Mouse (Mus musculus) testis, adult 2 months (tissue): ENCODE results near the gene Glrx3. TPM values are rescaled to one million over a fixed set of nuclear protein-coding genes. Genes with fewer than 3 reads are reported as not detected.
"Not testable (repeated sequence)": the region's sequence is repeated elsewhere in the genome, so short reads cannot be mapped to it uniquely, and the experiment has no call there.

Source experiments
- H3K27ac ChIP-seq: fragments of 200-500 bp; 2 replicates; pipeline ENCODE4 v1.5.1; 2012; ENCODE audit warnings: low read depth, low read length; ENCODE audit not compliant: control insufficient read depth, insufficient read depth
- H3K27me3 ChIP-seq: fragments of 200-500 bp; 2 replicates; pipeline ENCODE4 v1.6.1; 2012; ENCODE audit warnings: mild to moderate bottlenecking, low read length, moderate library complexity; ENCODE audit not compliant: control insufficient read depth, insufficient read depth
- H3K36me3 ChIP-seq: fragments of 200-500 bp; 2 replicates; pipeline ENCODE4 v1.6.1; 2012; ENCODE audit warnings: mild to moderate bottlenecking, low read length; ENCODE audit not compliant: control insufficient read depth, insufficient read depth
- H3K4me1 ChIP-seq: fragments of 200-500 bp; 2 replicates; pipeline ENCODE4 v1.6.1; 2012; ENCODE audit warnings: low read length; ENCODE audit not compliant: control insufficient read depth, insufficient read depth
- H3K4me3 ChIP-seq: fragments of 200-500 bp; 2 replicates; pipeline ENCODE4 v1.5.1; 2012; ENCODE audit warnings: low read depth, mild to moderate bottlenecking, low read length, moderate library complexity, mixed read lengths; ENCODE audit not compliant: control insufficient read depth
- CTCF ChIP-seq: fragments of 200-500 bp; IDR thresholded peaks from 2 replicates; pipeline ENCODE4 v1.5.1; 2012; ENCODE audit warnings: low read depth, mild to moderate bottlenecking, inconsistent platforms, low read length, moderate library complexity; ENCODE audit not compliant: control insufficient read depth, insufficient read depth, insufficient replicate concordance
- POLR2A ChIP-seq: fragments of 200-500 bp; IDR thresholded peaks from 2 replicates; pipeline ENCODE4 v1.6.1; 2012; ENCODE audit warnings: low read depth, mild to moderate bottlenecking, inconsistent platforms, low read length, moderate library complexity; ENCODE audit not compliant: control insufficient read depth
- polyA plus RNA-seq: library from polyadenylated mRNA; depleted of rRNA; stranded (reverse); fragments of >200 nt; gene quantifications from 2 replicates; pipeline ENCODE4 v1.2.3, GENCODE M21; 2012

The Glrx3 gene
- polyA plus RNA-seq, 1 experiment, result 378 TPM

DNA sequence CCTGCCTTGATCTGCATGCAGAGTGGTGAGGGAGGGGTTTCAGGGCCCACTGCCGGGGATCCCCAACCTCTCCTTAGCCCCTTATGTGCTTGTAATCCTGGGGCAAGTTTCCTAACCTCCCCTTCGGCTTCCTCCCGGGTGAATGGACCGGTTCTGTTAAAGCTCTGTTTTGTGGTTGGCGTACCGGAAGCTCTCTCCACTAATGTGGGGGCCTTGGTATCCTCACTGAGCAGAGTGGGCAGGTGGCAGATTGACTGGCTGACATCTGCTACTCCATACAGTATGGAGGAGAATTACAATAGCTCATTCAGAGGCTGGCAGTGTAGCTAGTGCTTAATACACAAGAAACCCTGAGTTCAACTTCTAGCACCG lies 751 bp downstream of the Glrx3 start:
- Histone ChIP-seq H3K27ac (peak overlapping the region; percentile 81), H3K27me3 (no peaks in the 10 kb centered on the region), H3K4me1 (peaks cover 9% of the 10 kb centered on the region), H3K4me3 (peak overlapping the region; percentile 98), H3K36me3 (no peaks in the 10 kb centered on the region)
- TF ChIP-seq CTCF (no peak), POLR2A (no peak)

DNA sequence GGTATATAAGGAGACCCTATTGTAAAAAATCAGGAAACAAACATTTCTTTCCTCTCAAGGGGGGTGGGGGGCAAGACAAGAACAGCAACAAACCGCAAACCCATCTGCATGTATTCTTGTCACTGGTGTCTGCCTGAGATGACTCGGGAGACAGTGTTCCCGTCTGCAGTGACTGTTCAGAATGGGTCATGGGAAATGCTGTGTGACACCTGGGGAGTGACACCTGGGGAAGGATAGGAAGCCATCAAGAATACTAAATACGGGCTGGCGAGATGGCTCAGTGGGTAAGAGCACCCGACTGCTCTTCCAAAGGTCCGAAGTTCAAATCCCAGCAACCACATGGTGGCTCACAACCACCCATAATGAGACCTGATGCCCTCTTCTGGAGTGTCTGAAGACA lies 1.5 kb downstream of the Glrx3 start:
- not testable (repeated sequence) for H3K4me1 ChIP-seq, H3K27me3 ChIP-seq, H3K36me3 ChIP-seq, H3K4me3 ChIP-seq, H3K27ac ChIP-seq

DNA sequence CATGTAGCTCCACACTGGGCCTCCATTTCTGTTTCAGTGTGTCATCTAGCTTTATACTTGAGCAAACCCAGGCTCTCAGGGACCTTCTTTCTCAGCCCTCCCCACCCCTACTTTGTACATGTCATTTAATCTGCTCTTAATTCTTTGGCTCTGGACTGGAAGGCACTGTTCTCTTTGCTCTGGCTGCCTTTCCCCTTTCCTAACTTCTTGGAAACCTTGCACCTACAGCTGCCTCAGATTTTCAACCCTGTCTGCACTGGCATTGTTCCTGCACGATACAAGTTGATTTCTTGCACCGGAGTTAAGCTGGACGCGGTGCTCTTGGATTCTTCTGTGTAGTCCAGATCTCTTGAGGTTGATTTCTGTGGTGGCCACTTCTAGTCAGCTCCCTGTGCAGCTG lies 5.5 kb downstream of the Glrx3 start:
- H3K4me1 ChIP-seq, result peaks cover 7% of the 10 kb centered on the region
- no peak for TF ChIP-seq POLR2A
- no peak for TF ChIP-seq CTCF
- H3K36me3 ChIP-seq, result no peaks in the 10 kb centered on the region
- peak overlapping the region; percentile 65; the same call in 1 of the 2 replicates for H3K27ac ChIP-seq
- H3K4me3 ChIP-seq, result no peak overlapping the region
- no peaks in the 10 kb centered on the region for H3K27me3 ChIP-seq

DNA sequence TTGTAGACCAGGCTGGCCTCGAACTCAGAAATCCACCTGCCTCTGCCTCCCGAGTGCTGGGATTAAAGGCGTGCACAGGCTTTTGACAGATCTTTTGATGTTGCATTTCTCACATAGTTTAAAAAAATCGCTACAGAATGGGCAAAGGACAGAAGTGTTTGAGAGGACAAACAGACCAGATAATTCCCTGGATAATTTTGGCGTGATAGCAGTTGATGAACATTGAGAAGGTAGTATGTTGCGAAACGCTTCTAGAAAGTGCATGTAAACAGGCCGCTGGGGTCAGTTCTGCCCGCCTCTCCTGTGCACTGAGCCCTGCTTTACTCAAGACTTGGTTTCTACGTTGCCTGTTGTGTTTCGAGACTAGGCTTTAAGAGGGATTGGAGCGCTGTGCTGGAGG lies 7.9 kb downstream of the Glrx3 start:
- H3K4me1 ChIP-seq, result no peaks in the 10 kb centered on the region
- H3K4me3 ChIP-seq, result no peak overlapping the region
- TF ChIP-seq CTCF (no peak), POLR2A (no peak)
- H3K27ac ChIP-seq, result no peak overlapping the region
- no peaks in the 10 kb centered on the region for H3K27me3 ChIP-seq
- H3K36me3 ChIP-seq, result no peaks in the 10 kb centered on the region; the same call in 1 of the 2 replicates

DNA sequence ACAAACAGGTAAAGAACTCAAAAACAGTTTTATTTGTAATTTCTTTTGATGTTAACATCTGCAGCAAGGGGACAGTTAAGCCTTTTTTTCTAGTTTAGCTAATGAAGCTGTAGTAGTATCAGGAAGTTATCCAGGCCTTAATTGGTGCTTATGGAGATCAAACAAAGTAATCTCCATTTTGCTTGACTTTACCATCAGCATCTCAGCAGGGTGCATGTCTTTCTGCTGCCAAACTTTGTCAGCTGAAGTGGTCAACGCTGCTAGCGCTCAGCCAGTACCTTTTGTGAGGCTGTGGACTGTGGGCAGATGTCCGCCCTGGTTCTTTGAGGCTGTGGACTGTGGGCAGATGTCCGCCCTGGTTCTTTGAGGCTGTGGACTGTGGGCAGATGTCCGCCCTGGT lies 24.0 kb downstream of the Glrx3 start:
- Histone ChIP-seq H3K36me3 (no peaks in the 10 kb centered on the region; the same call in none of the 2 replicates), H3K27me3 (no peaks in the 10 kb centered on the region), H3K27ac (no peak overlapping the region), H3K4me1 (no peaks in the 10 kb centered on the region), H3K4me3 (no peak overlapping the region)
- TF ChIP-seq CTCF (no peak), POLR2A (no peak)

DNA sequence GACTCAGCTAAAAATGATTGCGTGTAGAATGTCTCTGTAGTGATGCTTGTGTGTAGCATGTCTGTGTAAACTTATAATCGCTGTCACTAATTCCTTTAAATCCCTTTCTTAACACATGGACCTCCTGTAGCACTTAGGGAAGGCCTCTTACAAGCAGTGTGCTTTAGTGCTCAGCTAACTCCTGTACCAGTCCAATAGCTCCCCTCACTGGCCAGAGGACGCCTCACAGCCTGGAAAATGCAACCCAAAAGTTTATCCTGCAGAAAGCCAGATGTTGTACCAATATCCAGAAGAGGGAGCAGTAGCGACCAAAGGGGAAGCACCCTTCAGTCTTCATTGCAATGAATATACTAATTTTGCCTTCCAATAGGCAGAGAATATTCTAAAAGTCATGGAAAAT lies 30.8 kb downstream of the Glrx3 start:
- TF ChIP-seq CTCF, result no peak; the same call in 1 of the 2 replicates
- no peak overlapping the region for H3K27ac ChIP-seq
- H3K27me3 ChIP-seq, result no peaks in the 10 kb centered on the region
- H3K4me1 ChIP-seq, result no peaks in the 10 kb centered on the region
- no peak overlapping the region for H3K4me3 ChIP-seq
- no peaks in the 10 kb centered on the region; the same call in 1 of the 2 replicates for H3K36me3 ChIP-seq

DNA sequence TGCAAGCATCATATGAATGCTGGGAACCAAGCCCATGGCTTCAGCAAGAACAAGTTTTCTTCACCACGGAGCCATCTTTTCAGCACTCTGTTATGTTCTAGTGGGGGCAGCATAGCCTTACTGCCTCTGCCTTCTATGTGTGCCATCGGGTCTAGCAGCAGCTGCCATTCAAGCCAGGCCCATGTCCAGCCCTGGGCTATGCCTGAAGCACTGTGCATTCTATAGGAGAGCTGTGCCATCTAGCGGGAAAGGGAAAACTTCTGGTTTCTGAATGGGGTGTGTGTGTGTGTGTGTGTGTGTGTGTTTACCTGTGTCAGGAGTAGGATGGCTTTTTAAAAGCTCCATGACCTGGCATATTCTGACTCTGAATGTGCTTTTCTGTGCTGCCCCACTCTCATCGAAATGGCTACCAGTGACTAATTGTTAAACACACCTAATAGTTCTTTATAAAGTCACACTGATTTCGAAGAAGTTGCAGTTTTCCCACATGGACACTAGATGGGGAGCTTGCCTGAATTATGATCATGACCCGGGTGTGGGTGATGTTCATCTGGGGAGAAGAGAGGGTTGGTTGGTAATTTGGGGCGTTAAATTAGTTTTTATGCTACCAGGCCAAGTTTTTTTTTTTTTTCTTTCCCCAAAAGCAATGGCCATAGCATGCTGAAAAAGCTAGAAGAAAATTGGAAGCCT lies 34.2 kb downstream of the Glrx3 start:
- no peaks in the 10 kb centered on the region for H3K36me3 ChIP-seq
- H3K4me3 ChIP-seq, result no peak overlapping the region
- H3K4me1 ChIP-seq, result no peaks in the 10 kb centered on the region
- H3K27me3 ChIP-seq, result no peaks in the 10 kb centered on the region
- no peak overlapping the region for H3K27ac ChIP-seq
- TF ChIP-seq CTCF (no peak), POLR2A (no peak)

DNA sequence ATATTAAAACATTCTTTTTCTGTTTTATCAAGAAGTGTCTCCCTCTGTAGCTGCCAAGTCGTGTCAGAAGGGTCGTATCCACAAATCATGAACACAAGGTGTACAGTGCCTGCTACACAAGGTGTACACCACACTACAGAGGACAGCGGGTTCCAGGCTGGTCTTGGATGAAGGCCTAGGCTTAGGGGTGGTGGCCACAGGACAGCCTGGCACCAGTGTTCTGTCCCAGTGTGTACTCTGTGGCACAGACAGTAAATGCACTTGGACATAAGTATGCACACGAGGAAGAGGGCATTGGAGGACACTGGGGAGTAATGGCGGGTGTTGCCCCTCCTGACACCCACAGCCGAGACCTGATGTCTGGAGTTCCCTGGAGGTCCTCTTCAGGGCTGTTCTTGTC lies 34.7 kb downstream of the Glrx3 start:
- no peaks in the 10 kb centered on the region for H3K27me3 ChIP-seq
- H3K27ac ChIP-seq, result no peak overlapping the region
- TF ChIP-seq POLR2A, result no peak
- no peak for TF ChIP-seq CTCF
- H3K4me3 ChIP-seq, result no peak overlapping the region
- no peaks in the 10 kb centered on the region for H3K4me1 ChIP-seq
- H3K36me3 ChIP-seq, result no peaks in the 10 kb centered on the region
